Mouse (Mus musculus): ENCODE results near the gene Crip2.
A peak's percentile ranks its signal among the peaks of the same experiment; 100 is the strongest.

Gene Crip2

GRCm38 (mm10) chr12:113184945-113185344 lies 44.9 kb downstream of the Crip2 start:
- DNase-seq (ENCODE audit: low spot score in 2 of 2), result no peak

DNA sequence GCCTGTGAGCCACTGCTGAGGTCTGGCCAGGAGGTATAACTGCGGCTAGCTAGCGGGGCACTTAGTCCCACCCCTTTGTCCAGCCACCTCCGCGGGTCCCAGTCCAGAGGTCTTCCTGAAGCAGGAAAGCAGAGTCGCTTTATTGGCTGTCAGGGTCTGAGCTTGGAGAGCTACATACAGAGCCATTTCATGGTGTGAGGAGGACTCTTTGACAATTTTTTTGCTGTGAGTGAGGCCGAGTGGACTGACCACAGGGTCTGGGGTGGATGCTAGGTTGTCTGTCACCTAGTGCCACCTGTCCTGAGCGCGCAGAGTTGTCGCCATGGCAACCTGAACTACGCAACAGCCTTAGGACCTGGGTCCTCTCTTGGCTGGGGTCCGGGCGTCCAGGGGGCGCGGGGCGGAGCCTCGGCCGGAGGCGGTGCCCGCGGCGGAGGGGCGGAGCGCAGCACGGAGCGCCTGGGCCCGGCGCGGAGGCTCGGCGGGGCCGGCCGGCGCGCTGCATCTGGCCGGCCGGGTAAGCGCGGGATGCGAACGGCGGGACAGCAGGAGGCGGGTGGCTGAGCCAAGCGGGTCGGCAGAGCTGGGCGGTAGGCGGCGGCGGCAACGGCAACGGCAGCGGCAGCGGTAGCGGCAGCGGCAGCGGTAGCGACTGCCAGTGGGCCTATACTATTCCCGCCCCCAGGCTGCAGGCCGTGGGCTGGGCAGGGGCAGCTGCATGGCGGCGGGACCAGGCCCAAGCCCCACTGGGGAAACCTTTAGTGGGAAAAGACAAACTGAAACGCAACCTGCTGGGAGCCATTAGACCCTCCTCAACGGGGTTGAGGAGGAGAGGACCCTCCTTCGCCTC lies 45.6 kb downstream of the Crip2 start, which contains the start of gene Tmem121:
Gene Tmem121 (plus strand): TSS at position 489 of the 850 bp plus-strand sequence.
- peak in 1 of 2 experiments; percentile 27 for DNase-seq (ENCODE audit: low spot score in 2 of 2)

DNA sequence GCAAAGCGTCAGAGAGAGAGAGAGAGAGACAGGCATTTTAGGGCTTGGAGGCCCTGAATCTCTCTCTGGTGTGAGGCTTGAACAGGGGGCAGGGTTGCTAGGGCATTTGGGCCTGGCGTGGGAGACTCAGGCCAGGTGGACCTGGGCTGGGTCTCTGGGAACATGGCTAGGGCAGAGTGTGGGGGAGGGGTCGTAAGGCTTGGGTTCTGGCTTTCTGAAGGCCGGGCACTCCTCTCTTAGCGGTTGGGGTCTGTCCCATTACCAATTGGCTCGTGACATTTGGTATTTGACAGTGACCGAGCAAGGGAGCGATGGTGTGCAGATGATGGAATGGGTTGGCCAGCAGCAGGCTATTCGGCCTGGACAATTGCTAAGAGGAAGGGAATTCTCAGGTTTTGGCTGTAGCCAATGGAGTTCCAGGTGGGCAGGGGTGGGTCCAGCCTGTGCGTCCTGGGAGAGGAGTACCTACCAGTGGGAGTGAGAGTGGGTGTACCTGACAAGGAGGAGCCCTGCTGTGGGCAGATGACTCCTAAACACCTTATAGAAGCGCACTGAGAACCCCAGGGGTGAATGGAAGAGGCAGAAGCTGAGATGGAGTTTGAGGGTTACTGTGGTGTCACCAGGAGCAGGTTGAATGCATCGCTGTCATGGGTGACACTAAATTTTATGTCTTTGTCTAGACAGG lies 46.4 kb downstream of the Crip2 start:
- DNase-seq (ENCODE audit: low spot score in 2 of 2), result no peak

DNA sequence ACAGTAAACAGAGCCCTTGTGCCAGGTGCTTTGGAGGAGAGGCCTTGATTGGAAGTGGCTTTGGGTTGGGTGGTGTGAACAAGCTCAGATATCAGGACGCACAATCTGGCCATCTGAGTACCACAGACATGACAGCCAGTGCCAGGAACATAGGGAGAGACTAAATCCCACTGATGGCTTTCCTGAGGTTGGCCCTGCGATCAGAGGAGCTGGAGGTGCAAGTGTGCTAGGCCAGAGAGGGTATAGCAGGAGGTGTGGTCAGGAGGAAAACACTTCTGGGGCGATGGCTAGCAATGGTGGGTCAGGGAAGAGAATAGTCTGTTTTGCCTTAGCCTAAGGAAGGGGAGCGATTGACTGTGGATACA lies 47.0 kb downstream of the Crip2 start:
- no peak for DNase-seq (ENCODE audit: low spot score in 2 of 2)

- peak; percentile 89 to 92 for DNase-seq (ENCODE audit: low spot score in 2 of 2)
Observed at GRCm38 (mm10) chr12:113187584-113188295, 47.7 kb downstream of the Crip2 start.

- no peak for DNase-seq (ENCODE audit: low spot score in 2 of 2)
Observed at GRCm38 (mm10) chr12:113188349-113189055, 48.5 kb downstream of the Crip2 start.

GRCm38 (mm10) chr12:113193423-113193822 lies 53.4 kb downstream of the Crip2 start:
- no peak for DNase-seq (ENCODE audit: low spot score in 2 of 2)
